Mouse (Mus musculus): Measurements from ENCODE around the gene Kcnma1. TPM values are rescaled to one million over a fixed set of nuclear protein-coding genes. Genes with fewer than 3 reads are reported as not detected.

Gene Kcnma1
- polyA plus RNA-seq, 1 experiment = 0.26 TPM

DNA sequence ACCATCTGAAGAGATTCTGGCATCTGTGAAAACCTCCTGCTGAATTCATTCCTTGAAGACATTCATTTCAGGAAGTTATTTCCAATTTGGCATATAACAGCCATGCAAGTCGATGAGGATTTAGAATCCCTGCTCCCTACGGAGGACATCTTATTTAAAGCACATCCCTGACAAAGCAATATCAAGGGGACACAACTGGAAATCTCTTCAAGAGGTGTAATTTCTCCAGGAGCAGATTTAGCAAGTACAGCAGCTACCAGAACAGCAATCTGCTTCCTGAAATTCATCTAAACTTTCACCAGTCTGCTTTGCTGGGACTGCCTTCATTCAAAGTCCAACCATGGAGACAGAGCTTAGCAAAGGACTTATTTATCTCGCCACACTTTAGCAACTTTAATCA lies 433.0 kb downstream of the Kcnma1 start:
- Histone ChIP-seq H3K79me2 (ENCODE audit: control insufficient read depth, insufficient read depth) (no peaks in the 10 kb centered on the region), H3K36me3 (ENCODE audit: control insufficient read depth, insufficient read depth) (no peaks in the 10 kb centered on the region), H3K4me3 (no peak overlapping the region), H3K27me3 (ENCODE audit: control insufficient read depth, insufficient read depth, insufficient read length) (peaks cover 8% of the 10 kb centered on the region), H3ac (ENCODE audit: control insufficient read depth, insufficient read length) (no peak overlapping the region), H3K4me2 (ENCODE audit: low read depth) (no peak overlapping the region)
- TF ChIP-seq POLR2A (IDR thresholded peaks at IDR 0.05; ENCODE audit: insufficient read length, low read depth) = no peak
- TF ChIP-seq MYOD1 (IDR thresholded peaks at IDR 0.05; ENCODE audit: control insufficient read depth in 1 of 3, insufficient read length in 2 of 3, low read depth in 2 of 3) = no peak
- no peak for TF ChIP-seq TCF3 (IDR thresholded peaks at IDR 0.05; ENCODE audit: insufficient read length, low read depth)
- TF ChIP-seq SRF (IDR thresholded peaks at IDR 0.05; ENCODE audit: control insufficient read depth, insufficient read length, low read depth) = no peak

DNA sequence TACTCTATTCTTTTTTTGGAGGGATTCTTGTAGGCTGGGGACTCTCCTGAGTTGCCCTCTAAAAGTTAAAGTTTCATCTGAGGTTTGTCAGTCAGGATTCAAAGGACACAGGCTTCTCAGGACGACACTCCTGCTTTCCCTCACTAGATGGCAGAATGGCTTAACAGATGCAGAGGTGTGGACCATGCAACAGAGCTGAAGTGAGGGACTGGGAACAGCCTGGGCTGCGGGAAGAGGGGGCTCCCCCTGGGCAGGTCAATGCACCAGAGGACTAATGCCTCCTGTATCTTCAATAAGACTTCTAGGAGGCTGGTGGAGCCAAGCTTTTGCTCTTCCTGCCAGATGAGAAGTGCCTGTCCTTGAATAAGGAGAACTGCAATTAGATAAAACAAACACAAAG lies 438.3 kb downstream of the Kcnma1 start:
- H3ac ChIP-seq (ENCODE audit: control insufficient read depth, insufficient read length) = no peak overlapping the region
- TF ChIP-seq CEBPB (IDR thresholded peaks at IDR 0.05; ENCODE audit: insufficient read depth, poor library complexity, severe bottlenecking) = no peak
- no peak for TF ChIP-seq SRF (IDR thresholded peaks at IDR 0.05; ENCODE audit: control insufficient read depth, insufficient read length, low read depth)
- TF ChIP-seq MYOD1 (IDR thresholded peaks at IDR 0.05; ENCODE audit: control insufficient read depth in 1 of 3, insufficient read length in 2 of 3, low read depth in 2 of 3) = no peak
- TF ChIP-seq TCF12 (IDR thresholded peaks at IDR 0.05; ENCODE audit: insufficient read depth, poor library complexity, severe bottlenecking) = no peak
- no peak for TF ChIP-seq POLR2A (IDR thresholded peaks at IDR 0.05; ENCODE audit: insufficient read length, low read depth)
- TF ChIP-seq REST (IDR thresholded peaks at IDR 0.05; ENCODE audit: insufficient read depth, insufficient read length) = no peak
- no peak for TF ChIP-seq MYOG (IDR thresholded peaks at IDR 0.05; ENCODE audit: control insufficient read depth in 1 of 3, insufficient read depth in 1 of 3, insufficient read length in 2 of 3, low read depth in 2 of 3)
- TF ChIP-seq TCF3 (IDR thresholded peaks at IDR 0.05; ENCODE audit: insufficient read length, low read depth) = no peak
- no peak for TF ChIP-seq E2F4 (IDR thresholded peaks at IDR 0.05; ENCODE audit: insufficient read depth)
- TF ChIP-seq USF1 (IDR thresholded peaks at IDR 0.05; ENCODE audit: low read depth) = no peak
- TF ChIP-seq POLR2AphosphoS2 (IDR thresholded peaks at IDR 0.05; ENCODE audit: insufficient read length, low read depth) = no peak
- no peak for TF ChIP-seq MAX (IDR thresholded peaks at IDR 0.05; ENCODE audit: low read depth)
- H3K27me3 ChIP-seq (ENCODE audit: control insufficient read depth, insufficient read depth, insufficient read length) = peaks cover 8% of the 10 kb centered on the region
- no peak overlapping the region for H3K4me3 ChIP-seq
- H3K36me3 ChIP-seq (ENCODE audit: control insufficient read depth, insufficient read depth) = no peaks in the 10 kb centered on the region
- no peaks in the 10 kb centered on the region for H3K79me2 ChIP-seq (ENCODE audit: control insufficient read depth, insufficient read depth)
- no peak overlapping the region for H3K4me2 ChIP-seq (ENCODE audit: low read depth)

DNA sequence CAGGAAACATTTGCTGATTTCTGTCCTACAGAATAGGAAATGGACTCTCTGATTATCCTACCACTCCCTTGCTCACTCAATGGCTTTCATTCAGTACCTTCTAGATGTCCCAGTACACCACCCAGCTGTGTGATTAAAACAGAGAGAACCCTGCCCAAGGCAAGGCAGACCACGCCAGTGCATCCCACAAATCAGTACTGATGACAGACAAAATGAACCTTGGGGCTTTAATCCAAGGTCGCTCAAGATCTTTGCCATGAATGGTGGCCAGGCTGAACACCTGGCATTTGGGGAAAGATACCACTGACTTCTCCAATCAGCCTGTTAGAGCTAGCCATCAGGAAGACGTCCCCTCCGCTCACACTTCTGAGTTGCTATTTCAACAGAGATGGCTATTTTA lies 440.2 kb downstream of the Kcnma1 start:
- Histone ChIP-seq H3K4me3 (no peak overlapping the region), H3K79me2 (ENCODE audit: control insufficient read depth, insufficient read depth) (no peaks in the 10 kb centered on the region)
- TF ChIP-seq POLR2AphosphoS2 (IDR thresholded peaks at IDR 0.05; ENCODE audit: insufficient read length, low read depth) (no peak), TCF3 (IDR thresholded peaks at IDR 0.05; ENCODE audit: insufficient read length, low read depth) (no peak), POLR2A (IDR thresholded peaks at IDR 0.05; ENCODE audit: insufficient read length, low read depth) (no peak), TCF12 (IDR thresholded peaks at IDR 0.05; ENCODE audit: insufficient read depth, poor library complexity, severe bottlenecking) (no peak), SRF (IDR thresholded peaks at IDR 0.05; ENCODE audit: control insufficient read depth, insufficient read length, low read depth) (no peak), CEBPB (IDR thresholded peaks at IDR 0.05; ENCODE audit: insufficient read depth, poor library complexity, severe bottlenecking) (no peak), REST (IDR thresholded peaks at IDR 0.05; ENCODE audit: insufficient read depth, insufficient read length) (no peak), USF1 (IDR thresholded peaks at IDR 0.05; ENCODE audit: low read depth) (no peak), MYOG (IDR thresholded peaks at IDR 0.05; ENCODE audit: control insufficient read depth in 1 of 3, insufficient read depth in 1 of 3, insufficient read length in 2 of 3, low read depth in 2 of 3) (no peak), MAX (IDR thresholded peaks at IDR 0.05; ENCODE audit: low read depth) (no peak), MYOD1 (IDR thresholded peaks at IDR 0.05; ENCODE audit: control insufficient read depth in 1 of 3, insufficient read length in 2 of 3, low read depth in 2 of 3) (no peak), E2F4 (IDR thresholded peaks at IDR 0.05; ENCODE audit: insufficient read depth) (no peak)

DNA sequence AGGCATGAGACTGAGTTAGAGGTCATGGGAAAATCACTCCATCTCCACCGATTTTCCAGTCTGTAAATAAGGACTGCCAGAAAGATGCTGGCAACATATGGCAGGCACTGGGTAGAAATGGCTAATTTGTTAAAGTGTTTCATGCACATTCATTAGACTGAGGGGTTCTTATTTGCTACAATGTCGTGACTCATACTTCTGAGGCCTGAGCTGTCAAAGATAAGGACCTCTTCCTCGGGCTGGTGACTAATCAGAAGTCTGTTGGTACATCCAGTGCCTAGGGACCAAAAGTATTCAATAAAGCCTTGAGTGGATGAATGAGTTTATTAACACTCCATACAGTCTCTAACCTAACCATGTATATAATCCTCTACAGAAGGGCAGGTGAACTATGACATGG lies 440.9 kb downstream of the Kcnma1 start:
- Histone ChIP-seq H3K79me2 (ENCODE audit: control insufficient read depth, insufficient read depth) (no peaks in the 10 kb centered on the region), H3ac (ENCODE audit: control insufficient read depth, insufficient read length) (no peak overlapping the region), H3K4me2 (ENCODE audit: low read depth) (no peak overlapping the region), H3K36me3 (ENCODE audit: control insufficient read depth, insufficient read depth) (no peaks in the 10 kb centered on the region), H3K4me3 (no peak overlapping the region), H3K27me3 (ENCODE audit: control insufficient read depth, insufficient read depth, insufficient read length) (no peaks in the 10 kb centered on the region)
- TF ChIP-seq USF1 (IDR thresholded peaks at IDR 0.05; ENCODE audit: low read depth) = no peak
- TF ChIP-seq MYOG (IDR thresholded peaks at IDR 0.05; ENCODE audit: control insufficient read depth in 1 of 3, insufficient read depth in 1 of 3, insufficient read length in 2 of 3, low read depth in 2 of 3) = no peak
- TF ChIP-seq TCF3 (IDR thresholded peaks at IDR 0.05; ENCODE audit: insufficient read length, low read depth) = no peak
- no peak for TF ChIP-seq POLR2A (IDR thresholded peaks at IDR 0.05; ENCODE audit: insufficient read length, low read depth)
- no peak for TF ChIP-seq MYOD1 (IDR thresholded peaks at IDR 0.05; ENCODE audit: control insufficient read depth in 1 of 3, insufficient read length in 2 of 3, low read depth in 2 of 3)
- TF ChIP-seq SRF (IDR thresholded peaks at IDR 0.05; ENCODE audit: control insufficient read depth, insufficient read length, low read depth) = no peak
- TF ChIP-seq TCF12 (IDR thresholded peaks at IDR 0.05; ENCODE audit: insufficient read depth, poor library complexity, severe bottlenecking) = no peak
- TF ChIP-seq E2F4 (IDR thresholded peaks at IDR 0.05; ENCODE audit: insufficient read depth) = no peak
- no peak for TF ChIP-seq CEBPB (IDR thresholded peaks at IDR 0.05; ENCODE audit: insufficient read depth, poor library complexity, severe bottlenecking)
- no peak for TF ChIP-seq MAX (IDR thresholded peaks at IDR 0.05; ENCODE audit: low read depth)
- TF ChIP-seq POLR2AphosphoS2 (IDR thresholded peaks at IDR 0.05; ENCODE audit: insufficient read length, low read depth) = no peak
- no peak for TF ChIP-seq REST (IDR thresholded peaks at IDR 0.05; ENCODE audit: insufficient read depth, insufficient read length)

More for the DNA sequence above, 440.2 kb downstream of the Kcnma1 start:
- H3ac ChIP-seq (ENCODE audit: control insufficient read depth, insufficient read length) = no peak overlapping the region
- no peak overlapping the region for H3K4me2 ChIP-seq (ENCODE audit: low read depth)
- no peaks in the 10 kb centered on the region for H3K27me3 ChIP-seq (ENCODE audit: control insufficient read depth, insufficient read depth, insufficient read length)
- H3K36me3 ChIP-seq (ENCODE audit: control insufficient read depth, insufficient read depth) = no peaks in the 10 kb centered on the region

DNA sequence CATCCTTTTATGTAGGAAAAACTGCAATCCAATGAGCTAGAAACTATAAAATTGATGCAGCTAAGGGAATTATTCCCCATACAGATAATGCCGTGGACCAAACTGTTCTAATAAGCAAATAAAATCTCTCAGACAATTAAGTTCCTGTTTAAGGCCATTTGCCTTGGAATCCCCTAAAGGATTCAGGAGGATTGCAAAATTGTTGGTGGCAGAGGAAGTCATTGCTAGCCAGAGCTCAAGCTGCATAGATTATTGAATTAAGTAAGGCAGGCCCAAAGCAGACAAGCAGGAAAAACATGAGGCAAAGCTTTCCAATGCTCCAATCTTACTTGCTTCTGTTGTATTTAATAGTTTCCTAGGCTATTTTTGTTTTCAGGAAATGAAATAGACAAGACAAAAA lies 441.5 kb downstream of the Kcnma1 start:
- no peak for TF ChIP-seq REST (IDR thresholded peaks at IDR 0.05; ENCODE audit: insufficient read depth, insufficient read length)
- no peak overlapping the region for H3ac ChIP-seq (ENCODE audit: control insufficient read depth, insufficient read length)
- no peaks in the 10 kb centered on the region for H3K36me3 ChIP-seq (ENCODE audit: control insufficient read depth, insufficient read depth)
- H3K4me2 ChIP-seq (ENCODE audit: low read depth) = no peak overlapping the region
- no peak overlapping the region for H3K4me3 ChIP-seq
- H3K79me2 ChIP-seq (ENCODE audit: control insufficient read depth, insufficient read depth) = no peaks in the 10 kb centered on the region
- no peaks in the 10 kb centered on the region for H3K27me3 ChIP-seq (ENCODE audit: control insufficient read depth, insufficient read depth, insufficient read length)
